Mouse (Mus musculus): ENCODE measurements around the gene Eif5a. TPM values are rescaled to one million over a fixed set of nuclear protein-coding genes. Genes with fewer than 3 reads are reported as not detected.
"Not testable (repeated sequence)": the region's sequence is repeated elsewhere in the genome, so short reads cannot be mapped to it uniquely, and the experiment has no call there.

Eif5a gene
- polyA plus RNA-seq, 1 experiment from 2014 or later, result 1,467 TPM

GRCm38 (mm10) chr11:69917379-69917948, 4.3 kb downstream of the Eif5a start:
- 88% methylated on average over 8 of the region's 8 CpGs for WGBS
- H3K4me3 ChIP-seq, result no peak overlapping the region
- no peak for ATAC-seq
- H3K4me2 ChIP-seq, result no peak overlapping the region
- no peaks in the 10 kb centered on the region for H3K27me3 ChIP-seq
- H3K9ac ChIP-seq, result no peak overlapping the region
- H3K9me3 ChIP-seq (replicated peaks), result no peaks in the 10 kb centered on the region
- H3K36me3 ChIP-seq (ENCODE audit: poor library complexity, severe bottlenecking), result peaks cover 56% of the 10 kb centered on the region
- peaks cover 48% of the 10 kb centered on the region for H3K4me1 ChIP-seq
- no peak overlapping the region for H3K27ac ChIP-seq

- not testable (repeated sequence) for H3K27me3 ChIP-seq; ATAC-seq; H3K9ac ChIP-seq; H3K27ac ChIP-seq; H3K9me3 ChIP-seq (replicated peaks); H3K4me3 ChIP-seq; H3K4me2 ChIP-seq
- peaks cover 63% of the 10 kb centered on the region for H3K36me3 ChIP-seq (ENCODE audit: poor library complexity, severe bottlenecking)
- WGBS, result 66% methylated on average over 7 of the region's 7 CpGs
- H3K4me1 ChIP-seq, result peaks cover 45% of the 10 kb centered on the region
Observed at GRCm38 (mm10) chr11:69916652-69917378, 4.9 kb downstream of the Eif5a start.

GRCm38 (mm10) chr11:69915667-69916627, 5.8 kb downstream of the Eif5a start:
- H3K4me1 ChIP-seq, result peaks cover 45% of the 10 kb centered on the region
- H3K4me3 ChIP-seq, result peak overlapping the region; percentile 90
- 67% methylated on average over 5 of the region's 5 CpGs for WGBS
- H3K27ac ChIP-seq, result no peak overlapping the region
- H3K9ac ChIP-seq, result no peak overlapping the region
- H3K36me3 ChIP-seq (ENCODE audit: poor library complexity, severe bottlenecking), result peaks cover 71% of the 10 kb centered on the region
- peak overlapping the region; percentile 100; the same call in 1 of the 2 replicates for H3K4me2 ChIP-seq
- no peaks in the 10 kb centered on the region for H3K9me3 ChIP-seq (replicated peaks)
- H3K27me3 ChIP-seq, result no peaks in the 10 kb centered on the region
- ATAC-seq, result no peak

- WGBS, result 35% methylated on average over 9 of the region's 9 CpGs
- Histone ChIP-seq H3K4me1 (peaks cover 42% of the 10 kb centered on the region), H3K36me3 (ENCODE audit: poor library complexity, severe bottlenecking) (peaks cover 81% of the 10 kb centered on the region), H3K9ac (peak overlapping the region; percentile 91), H3K9me3 (replicated peaks) (no peaks in the 10 kb centered on the region), H3K27ac (0 out of 2 replicates have a peak overlapping the region, but pooled peaks have one; percentile 83), H3K27me3 (no peaks in the 10 kb centered on the region), H3K4me3 (peak overlapping the region; percentile 90), H3K4me2 (peak overlapping the region; percentile 100)
- ATAC-seq, result no peak
Observed at GRCm38 (mm10) chr11:69914917-69915430, 6.8 kb downstream of the Eif5a start.

- Histone ChIP-seq H3K27ac (peak overlapping the region; percentile 83), H3K4me2 (peak overlapping the region; percentile 100), H3K9me3 (replicated peaks) (no peaks in the 10 kb centered on the region), H3K36me3 (ENCODE audit: poor library complexity, severe bottlenecking) (peaks cover 87% of the 10 kb centered on the region), H3K27me3 (no peaks in the 10 kb centered on the region), H3K4me1 (peaks cover 36% of the 10 kb centered on the region), H3K9ac (peak overlapping the region; percentile 91), H3K4me3 (peak overlapping the region; percentile 90)
- no peak for ATAC-seq
- WGBS, result 4% methylated on average over 17 of the region's 17 CpGs
Observed at GRCm38 (mm10) chr11:69914372-69914764, 7.4 kb downstream of the Eif5a start.

GRCm38 (mm10) chr11:69913554-69914371, 8.0 kb downstream of the Eif5a start, which contains the start of gene Gps2:
Gps2 (plus strand) TSS chr11:69913888.
- Histone ChIP-seq H3K9ac (peak within 1 kb of the TSS; percentile 91), H3K36me3 (ENCODE audit: poor library complexity, severe bottlenecking) (peaks cover 88% of the 10 kb centered on the region), H3K4me2 (peak within 1 kb of the TSS; percentile 100), H3K27ac (peak within 1 kb of the TSS; percentile 83), H3K27me3 (no peaks in the 10 kb centered on the region), H3K4me3 (peak within 1 kb of the TSS; percentile 90), H3K4me1 (peaks cover 30% of the 10 kb centered on the region), H3K9me3 (replicated peaks) (no peaks in the 10 kb centered on the region)
- 2% methylated on average over 50 of the region's 61 CpGs for WGBS
- ATAC-seq, result peak; percentile 93

GRCm38 (mm10) chr11:69912716-69913530, 8.8 kb downstream of the Eif5a start:
- ATAC-seq, result peak; percentile 19
- 78% methylated on average over 15 of the region's 15 CpGs for WGBS
- H3K9me3 ChIP-seq (replicated peaks), result no peaks in the 10 kb centered on the region
- H3K27me3 ChIP-seq, result no peaks in the 10 kb centered on the region
- peak overlapping the region; percentile 41; the same call in 1 of the 2 replicates for H3K27ac ChIP-seq
- H3K36me3 ChIP-seq (ENCODE audit: poor library complexity, severe bottlenecking), result peaks cover 88% of the 10 kb centered on the region
- peak overlapping the region; percentile 100 for H3K4me2 ChIP-seq
- peak overlapping the region; percentile 91 for H3K9ac ChIP-seq
- H3K4me1 ChIP-seq, result peaks cover 27% of the 10 kb centered on the region
- peak overlapping the region; percentile 90 for H3K4me3 ChIP-seq

- no peak for ATAC-seq
- WGBS, result 86% methylated on average over 6 of the region's 6 CpGs
Observed at GRCm38 (mm10) chr11:69911701-69912100, 10.1 kb downstream of the Eif5a start.

GRCm38 (mm10) chr11:69910781-69911560, 10.8 kb downstream of the Eif5a start:
- ATAC-seq, result no peak
- H3K27ac ChIP-seq, result no peak overlapping the region
- H3K9me3 ChIP-seq (replicated peaks), result no peaks in the 10 kb centered on the region
- H3K4me3 ChIP-seq, result no peak overlapping the region; the same call in 1 of the 2 replicates
- H3K4me2 ChIP-seq, result no peak overlapping the region
- no peak overlapping the region for H3K9ac ChIP-seq
- peaks cover 88% of the 10 kb centered on the region for H3K36me3 ChIP-seq (ENCODE audit: poor library complexity, severe bottlenecking)
- 93% methylated on average over 17 of the region's 17 CpGs for WGBS
- H3K27me3 ChIP-seq, result no peaks in the 10 kb centered on the region
- H3K4me1 ChIP-seq, result peaks cover 26% of the 10 kb centered on the region

More at GRCm38 (mm10) chr11:69911701-69912100, 10.1 kb downstream of the Eif5a start:
- H3K9me3 ChIP-seq (replicated peaks), result no peaks in the 10 kb centered on the region
- H3K4me2 ChIP-seq, result no peak overlapping the region
- H3K36me3 ChIP-seq (ENCODE audit: poor library complexity, severe bottlenecking), result peaks cover 88% of the 10 kb centered on the region
- no peak overlapping the region for H3K9ac ChIP-seq
- H3K4me3 ChIP-seq, result no peak overlapping the region
- H3K27ac ChIP-seq, result no peak overlapping the region
- H3K4me1 ChIP-seq, result peaks cover 27% of the 10 kb centered on the region
- no peaks in the 10 kb centered on the region for H3K27me3 ChIP-seq

GRCm38 (mm10) chr11:69910177-69910576, 11.6 kb downstream of the Eif5a start:
- no peak for ATAC-seq
- H3K4me1 ChIP-seq, result peaks cover 18% of the 10 kb centered on the region
- H3K9ac ChIP-seq, result no peak overlapping the region
- no peak overlapping the region for H3K27ac ChIP-seq
- H3K4me3 ChIP-seq, result no peak overlapping the region; the same call in 1 of the 2 replicates
- H3K4me2 ChIP-seq, result no peak overlapping the region
- WGBS, result 97% methylated on average over 8 of the region's 8 CpGs
- H3K27me3 ChIP-seq, result no peaks in the 10 kb centered on the region
- H3K36me3 ChIP-seq (ENCODE audit: poor library complexity, severe bottlenecking), result peaks cover 88% of the 10 kb centered on the region
- H3K9me3 ChIP-seq (replicated peaks), result no peaks in the 10 kb centered on the region
